Mouse (Mus musculus) layer of hippocampus, adult 8-10 months (tissue): ENCODE results near the gene Kcna10. TPM values are rescaled to one million over a fixed set of nuclear protein-coding genes. Genes with fewer than 3 reads are reported as not detected.

Experiments used
- DNase-seq, 2 experiments: peaks; one replicate each; pipeline ENCODE4 v3.0.0; 2022; ENCODE audit warnings: low spot score in 2 of 2
- total RNA-seq, 4 experiments: library from RNA; stranded (reverse); gene quantifications; 2 replicates each; pipeline ENCODE4 v1.2.4; 2022

Gene Kcna10
- total RNA-seq, result not detected

GRCm38 (mm10) chr3:107182756-107183155, at the start of gene Kcna10:
Gene Kcna10 (plus strand): TSS chr3:107183056.
- no peak for DNase-seq

- DNase-seq, result no peak
Measured at GRCm38 (mm10) chr3:107134457-107134856, 48.4 kb upstream of the Kcna10 start.

GRCm38 (mm10) chr3:107147126-107147525, 35.7 kb upstream of the Kcna10 start:
- no peak for DNase-seq

GRCm38 (mm10) chr3:107149006-107149405, 33.9 kb upstream of the Kcna10 start:
- peak in 1 of 2 experiments; percentile 36 for DNase-seq

GRCm38 (mm10) chr3:107150469-107150868, 32.4 kb upstream of the Kcna10 start:
- peak; percentile 30 to 38 for DNase-seq

GRCm38 (mm10) chr3:107150872-107151540, 31.9 kb upstream of the Kcna10 start:
- peak in 1 of 2 experiments; percentile 35 for DNase-seq

- DNase-seq, result no peak
Measured at GRCm38 (mm10) chr3:107153772-107154655, 28.8 kb upstream of the Kcna10 start.

- DNase-seq, result peak; percentile 28 to 33
Measured at GRCm38 (mm10) chr3:107158856-107159255, 24.0 kb upstream of the Kcna10 start.

- DNase-seq, result peak in 1 of 2 experiments; percentile 24
Measured at GRCm38 (mm10) chr3:107159418-107159817, 23.4 kb upstream of the Kcna10 start.

GRCm38 (mm10) chr3:107159859-107160324, 23.0 kb upstream of the Kcna10 start:
- peak in 1 of 2 experiments; percentile 33 for DNase-seq

GRCm38 (mm10) chr3:107162741-107163140, 20.1 kb upstream of the Kcna10 start:
- no peak for DNase-seq

- peak in 1 of 2 experiments; percentile 38 for DNase-seq
Measured at GRCm38 (mm10) chr3:107169552-107169951, 13.3 kb upstream of the Kcna10 start.

GRCm38 (mm10) chr3:107171964-107172363, 10.9 kb upstream of the Kcna10 start:
- DNase-seq, result no peak

GRCm38 (mm10) chr3:107172556-107172955, 10.3 kb upstream of the Kcna10 start:
- DNase-seq, result no peak

GRCm38 (mm10) chr3:107175486-107175885, 7.4 kb upstream of the Kcna10 start:
- peak in 1 of 2 experiments; percentile 51 for DNase-seq

- no peak for DNase-seq
Measured at GRCm38 (mm10) chr3:107176501-107176900, 6.4 kb upstream of the Kcna10 start.

GRCm38 (mm10) chr3:107180860-107181259, 2.0 kb upstream of the Kcna10 start:
- no peak for DNase-seq

GRCm38 (mm10) chr3:107183178-107183577, 322 bp downstream of the Kcna10 start:
- DNase-seq, result no peak

GRCm38 (mm10) chr3:107185597-107185996, 2.7 kb downstream of the Kcna10 start:
- no peak for DNase-seq

- DNase-seq, result no peak
Measured at GRCm38 (mm10) chr3:107187022-107187421, 4.2 kb downstream of the Kcna10 start.

- DNase-seq, result peak; percentile 49 to 63
Measured at GRCm38 (mm10) chr3:107188226-107188899, 5.5 kb downstream of the Kcna10 start.
